Mouse (Mus musculus): ENCODE measurements around the gene Alpl.

Gene Alpl

DNA sequence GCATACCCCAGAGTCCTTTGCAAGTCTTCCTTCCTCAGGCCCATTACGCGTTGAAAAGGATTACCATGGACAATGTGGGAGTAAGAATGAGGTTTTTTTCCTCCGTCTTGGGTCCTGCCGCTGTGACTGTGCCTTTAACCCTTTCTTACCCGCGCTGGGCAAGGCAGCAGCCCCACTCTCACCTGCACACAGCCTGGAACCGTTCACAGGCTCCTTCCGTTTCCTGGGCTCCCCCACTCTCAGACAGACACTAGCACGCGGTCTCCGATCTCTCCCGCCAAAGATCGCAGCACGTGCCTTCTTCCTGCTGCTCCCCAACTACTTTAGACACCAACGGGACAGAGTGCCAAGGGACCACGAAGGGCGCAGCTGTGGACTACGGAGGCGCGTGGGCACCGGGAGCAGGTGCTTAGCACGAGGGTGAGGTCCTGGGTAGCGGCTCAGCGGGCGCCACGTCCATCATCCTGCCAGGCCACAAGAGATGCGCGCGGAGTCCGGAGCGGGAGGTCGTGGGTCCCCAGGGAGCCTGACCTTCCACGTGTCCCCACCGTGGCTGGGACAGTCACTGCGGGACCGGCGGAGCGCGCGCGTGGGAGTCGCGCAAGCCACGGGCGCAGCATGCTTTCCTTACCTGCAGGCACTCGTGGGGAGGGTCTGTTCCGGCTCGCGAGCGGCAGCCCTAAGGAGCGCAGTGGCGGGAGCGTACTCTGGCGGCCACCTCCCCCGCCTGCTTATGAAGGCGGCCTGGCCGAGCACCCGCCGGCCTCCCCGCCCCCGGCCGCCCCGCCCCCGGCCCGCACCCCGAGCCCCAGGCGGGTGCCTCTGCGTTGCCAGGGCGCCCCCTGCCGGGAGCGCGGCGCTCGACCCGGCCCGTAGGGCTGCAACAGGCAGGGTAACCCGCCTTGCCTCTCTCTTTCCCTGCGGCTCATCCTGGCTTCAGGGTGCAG lies at the start of gene Alpl:
Gene Alpl (minus strand): TSS at position 774 of the 947 bp plus-strand sequence.
- peak; percentile 68 to 89 for DNase-seq (ENCODE audit: low spot score in 2 of 2)

DNA sequence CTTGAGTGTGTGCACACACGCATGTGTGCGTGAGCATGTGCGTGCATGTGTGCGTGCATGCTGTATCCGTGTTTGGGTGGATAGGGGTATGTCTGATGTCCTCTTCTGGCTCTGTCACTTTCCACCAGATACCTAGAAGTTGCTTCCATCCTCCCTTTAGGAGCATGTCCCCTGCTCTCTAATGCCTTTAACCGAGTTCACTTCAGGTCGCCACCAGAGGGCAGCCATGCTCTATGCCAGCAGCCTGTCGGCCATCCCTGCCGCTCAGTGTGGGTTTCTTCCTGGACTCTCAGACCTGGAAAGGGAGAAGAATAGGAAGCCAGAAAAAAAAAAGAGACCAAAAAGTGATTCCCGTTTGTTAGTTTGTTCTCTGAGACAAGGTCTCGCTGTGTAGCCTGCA lies 48.5 kb upstream of the Alpl start:
- peak; percentile 47 to 81 for DNase-seq (ENCODE audit: low spot score in 2 of 2)

DNA sequence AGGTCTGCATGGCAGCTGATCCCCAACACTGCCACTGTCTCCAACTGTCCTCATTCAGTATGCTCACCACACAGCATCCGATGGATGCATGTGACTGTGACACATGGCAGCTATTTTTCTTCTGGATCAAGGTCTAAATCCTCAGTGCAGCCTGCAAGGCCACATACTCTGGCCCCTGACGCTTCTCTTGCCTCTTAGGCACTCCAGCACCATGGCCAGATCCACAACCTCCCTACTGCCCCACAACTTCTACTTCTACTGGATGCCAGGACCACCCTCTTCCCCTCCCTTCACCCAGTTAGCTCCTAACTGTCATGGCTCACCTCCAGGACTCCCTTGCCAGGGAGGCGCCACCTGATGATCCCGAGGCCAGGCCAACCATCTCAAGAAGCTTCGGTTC lies 43.3 kb upstream of the Alpl start:
- DNase-seq (ENCODE audit: low spot score in 2 of 2), result no peak

DNA sequence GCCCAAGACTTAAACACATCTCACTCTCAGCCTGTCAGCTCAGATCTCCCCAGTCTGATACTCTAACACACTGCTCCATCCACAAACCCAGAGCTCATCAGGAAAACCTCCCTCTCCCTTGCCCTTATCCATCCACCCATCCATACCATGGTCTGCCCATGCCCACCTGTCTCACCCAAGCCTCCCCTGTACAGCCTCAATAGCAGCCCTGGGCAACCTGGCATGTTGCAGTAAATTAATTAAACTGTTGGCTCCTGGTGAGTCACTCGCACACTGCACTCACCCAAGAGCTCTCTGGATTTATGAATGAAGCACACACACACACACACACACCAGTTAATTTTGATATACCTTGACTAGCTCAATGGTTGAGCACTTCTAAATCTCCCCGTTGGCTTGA lies 42.6 kb upstream of the Alpl start:
- DNase-seq (ENCODE audit: low spot score in 2 of 2), result no peak

DNA sequence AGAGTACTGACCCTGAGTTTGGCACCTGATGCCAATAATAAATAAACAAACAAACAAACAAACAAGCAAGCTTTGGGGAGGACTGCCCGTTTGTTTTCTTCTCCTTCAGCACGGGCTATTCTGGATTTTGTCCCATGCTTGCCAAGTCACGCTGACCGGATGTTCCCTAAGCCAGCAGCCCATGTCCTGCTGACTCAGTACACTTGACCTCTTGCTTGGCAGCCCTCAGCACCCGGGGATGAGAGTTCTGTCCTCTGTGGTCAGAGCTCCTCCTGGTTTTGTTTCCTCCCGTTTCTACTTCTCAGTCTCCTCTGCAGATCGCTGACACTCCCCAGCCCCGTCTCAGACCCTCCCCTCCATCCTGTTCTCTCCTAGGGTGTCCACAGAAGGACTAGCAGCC lies 41.6 kb upstream of the Alpl start:
- no peak for DNase-seq (ENCODE audit: low spot score in 2 of 2)

DNA sequence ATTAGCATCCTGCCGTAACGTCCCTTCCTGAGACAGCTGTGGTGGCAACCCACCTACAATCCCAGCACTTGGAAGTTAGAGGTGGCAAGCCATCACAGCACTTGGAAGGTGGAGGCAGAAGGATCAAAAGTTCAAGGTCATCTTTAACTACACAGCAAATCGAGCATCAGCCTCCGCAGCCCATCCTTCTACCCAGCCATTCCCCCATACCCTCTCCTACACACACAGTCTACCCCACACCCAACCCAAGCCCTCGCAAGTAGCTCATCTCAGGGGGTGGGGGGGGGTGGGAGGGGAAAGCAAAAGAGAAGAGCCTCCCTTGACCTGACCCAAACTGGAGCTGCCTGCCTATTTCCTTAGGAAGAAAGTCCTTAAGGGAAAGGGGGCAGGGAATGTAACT lies 40.6 kb upstream of the Alpl start:
- no peak for DNase-seq (ENCODE audit: low spot score in 2 of 2)

DNA sequence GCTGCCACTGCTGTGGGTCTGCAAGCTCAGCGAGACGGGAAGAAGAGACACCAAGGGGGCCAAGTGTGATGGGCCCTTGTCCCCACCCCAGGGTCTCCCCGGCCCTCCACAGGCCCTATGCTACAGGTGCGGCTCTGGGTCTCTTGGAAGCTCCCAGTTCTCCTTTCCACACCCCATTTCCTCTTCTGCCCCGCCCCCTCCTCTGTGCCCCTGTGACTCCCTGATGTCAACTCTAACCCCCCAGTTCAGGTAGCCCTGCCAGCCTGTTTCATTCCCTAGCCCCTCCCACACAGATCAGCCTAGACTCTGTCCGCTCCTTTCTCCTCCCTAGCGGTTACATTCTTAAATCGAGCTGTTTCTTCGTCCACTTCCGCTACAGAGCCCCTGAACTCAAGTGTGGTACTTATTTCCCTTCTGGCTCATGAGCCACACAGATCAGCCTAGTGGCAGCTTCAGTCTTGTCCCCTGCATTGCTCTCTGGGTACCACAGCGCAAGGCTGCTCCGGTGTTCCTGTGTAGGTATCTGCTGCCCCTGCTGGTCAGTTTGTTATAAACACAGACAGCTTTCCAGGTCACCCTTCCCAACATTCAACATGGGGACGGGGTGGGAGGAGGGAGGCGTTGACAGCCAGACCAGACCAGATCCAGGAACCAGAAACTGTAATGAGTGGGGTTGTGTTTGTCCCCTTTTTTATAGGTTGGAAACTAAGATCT lies 39.6 kb upstream of the Alpl start:
- DNase-seq (ENCODE audit: low spot score in 2 of 2), result peak; percentile 63 to 77

DNA sequence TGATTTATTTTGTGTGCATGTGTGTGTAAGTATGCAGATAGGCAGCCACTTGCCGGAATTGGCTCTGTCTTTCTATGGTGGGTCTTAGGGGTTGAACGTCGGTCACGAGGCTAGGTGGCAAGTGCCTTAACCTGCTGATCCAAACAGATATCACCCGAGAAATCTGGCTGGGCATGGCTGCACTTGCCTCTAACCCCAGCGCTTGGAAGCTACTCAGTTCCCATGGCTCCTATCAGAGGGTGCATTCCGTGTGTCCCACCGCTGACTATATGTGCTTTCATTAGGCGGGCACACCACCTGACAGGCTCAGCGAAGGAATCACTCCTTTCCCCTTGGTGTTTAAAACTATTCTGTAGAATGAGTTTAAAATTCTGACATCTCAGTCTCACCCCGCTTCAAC lies 35.4 kb upstream of the Alpl start:
- no peak for DNase-seq (ENCODE audit: low spot score in 2 of 2)

DNA sequence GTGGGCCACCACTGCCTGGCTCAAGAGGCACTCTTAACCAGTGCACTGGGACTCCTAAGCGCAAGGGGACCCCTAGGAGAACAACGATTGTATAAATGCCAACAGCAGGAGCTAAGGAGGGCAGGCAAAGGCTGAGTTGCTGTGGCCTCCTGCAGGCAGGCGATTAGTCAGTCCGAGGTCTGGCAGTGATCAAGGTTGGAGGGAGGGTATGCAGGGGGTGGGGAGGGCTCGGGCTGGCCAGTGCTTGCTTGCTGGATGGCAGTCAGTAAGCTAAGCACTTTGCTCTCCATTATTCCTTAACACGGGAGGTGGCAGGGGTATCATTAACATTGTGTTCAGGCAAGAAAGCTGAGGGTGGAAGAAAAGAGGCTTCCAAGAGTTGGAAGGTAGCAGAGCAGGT lies 34.2 kb upstream of the Alpl start:
- no peak for DNase-seq (ENCODE audit: low spot score in 2 of 2)

DNA sequence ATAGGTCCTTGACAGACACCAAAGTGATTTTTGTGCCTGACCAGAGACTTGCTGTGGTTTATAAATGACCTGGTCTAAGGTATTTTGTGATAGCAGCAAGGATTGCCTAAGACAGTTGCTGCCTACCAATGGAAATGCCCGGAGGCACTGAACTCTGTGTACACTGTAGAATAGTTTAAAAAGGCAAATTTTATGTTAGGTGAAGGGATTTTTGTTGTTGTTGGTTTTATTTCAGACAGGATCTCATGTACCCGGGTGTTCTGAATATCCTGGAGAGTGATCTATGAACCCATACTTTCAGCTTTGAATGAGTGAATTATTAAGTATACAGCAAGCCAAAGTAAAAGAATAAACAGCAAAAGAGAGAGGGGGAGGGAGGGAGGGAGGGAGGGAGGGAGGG lies 28.7 kb upstream of the Alpl start:
- DNase-seq (ENCODE audit: low spot score in 2 of 2), result no peak

DNA sequence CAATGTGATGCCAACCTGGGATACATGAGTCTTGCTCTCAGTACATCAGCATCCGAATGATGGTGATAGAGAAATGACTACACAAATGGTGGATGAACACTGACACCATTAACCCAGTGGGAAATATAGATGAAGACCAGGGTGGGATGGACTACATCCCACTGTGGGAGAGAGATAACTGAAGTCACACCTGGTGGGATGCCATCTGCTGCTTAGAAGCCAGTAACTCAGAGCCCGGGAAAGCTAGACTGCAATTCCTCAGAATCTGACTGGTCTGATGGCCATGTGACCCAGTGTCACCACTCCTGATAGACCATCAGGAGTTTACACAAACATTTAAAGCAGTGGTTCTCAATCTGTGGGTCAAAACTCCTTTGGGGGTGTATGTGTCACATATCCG lies 27.4 kb upstream of the Alpl start:
- DNase-seq (ENCODE audit: low spot score in 2 of 2), result no peak

DNA sequence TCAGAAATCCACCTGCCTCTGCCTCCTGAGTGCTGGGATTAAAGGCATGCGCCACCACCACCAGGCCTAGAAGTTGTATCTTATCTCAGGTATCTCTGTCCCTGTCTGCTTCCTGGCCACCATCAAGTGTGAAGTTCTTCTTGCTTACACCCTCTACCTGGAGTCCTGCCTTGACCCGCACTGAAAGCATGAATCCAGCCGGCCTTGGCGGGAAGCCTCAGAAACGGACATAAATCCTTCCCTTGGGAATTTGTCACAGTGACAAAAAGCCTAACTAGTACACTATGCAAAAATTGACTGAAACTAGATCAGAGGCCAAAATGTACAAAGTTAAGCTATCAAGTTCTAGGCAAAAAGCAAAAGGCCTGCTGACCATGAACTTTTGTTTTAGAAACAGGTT lies 26.4 kb upstream of the Alpl start:
- no peak for DNase-seq (ENCODE audit: low spot score in 2 of 2)

DNA sequence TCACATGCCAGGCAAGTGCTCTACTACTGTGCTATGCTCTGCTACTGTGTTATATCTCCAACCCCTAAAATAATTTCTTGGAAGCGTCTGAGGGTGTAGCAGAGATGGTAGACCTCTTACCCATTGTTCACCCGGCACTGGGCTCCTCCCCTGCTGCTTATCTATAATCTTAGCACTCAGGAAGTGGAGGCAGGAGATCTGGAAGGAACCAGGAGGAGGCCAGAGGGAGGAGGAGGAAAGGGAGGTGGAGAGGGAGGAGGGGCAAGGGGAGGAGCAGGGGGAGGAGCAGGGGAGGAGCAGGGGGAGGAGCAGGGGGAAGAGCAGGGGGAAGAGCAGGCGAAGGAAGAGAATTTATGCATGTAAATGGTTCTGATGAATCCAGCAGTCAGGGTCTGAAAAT lies 24.5 kb upstream of the Alpl start:
- DNase-seq (ENCODE audit: low spot score in 2 of 2), result no peak

DNA sequence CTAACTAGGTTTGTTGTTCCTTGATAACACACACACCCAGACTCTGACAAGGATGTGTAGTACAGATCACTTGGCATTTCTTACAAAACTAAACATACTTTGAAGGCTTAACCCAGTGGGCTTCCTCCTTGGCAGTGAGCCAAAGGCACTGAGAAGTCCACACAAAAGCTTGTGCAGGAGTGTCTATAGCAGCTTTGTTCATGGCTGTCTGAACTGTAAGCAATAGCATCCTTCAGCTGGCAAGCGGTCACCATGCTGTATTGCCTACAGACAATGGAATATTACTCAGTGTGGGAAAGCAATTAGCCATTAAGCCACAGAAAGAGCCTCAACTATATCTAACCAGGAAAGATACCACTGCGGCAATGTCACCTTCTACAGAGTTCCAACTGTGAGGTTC lies 23.3 kb upstream of the Alpl start:
- DNase-seq (ENCODE audit: low spot score in 2 of 2), result no peak

DNA sequence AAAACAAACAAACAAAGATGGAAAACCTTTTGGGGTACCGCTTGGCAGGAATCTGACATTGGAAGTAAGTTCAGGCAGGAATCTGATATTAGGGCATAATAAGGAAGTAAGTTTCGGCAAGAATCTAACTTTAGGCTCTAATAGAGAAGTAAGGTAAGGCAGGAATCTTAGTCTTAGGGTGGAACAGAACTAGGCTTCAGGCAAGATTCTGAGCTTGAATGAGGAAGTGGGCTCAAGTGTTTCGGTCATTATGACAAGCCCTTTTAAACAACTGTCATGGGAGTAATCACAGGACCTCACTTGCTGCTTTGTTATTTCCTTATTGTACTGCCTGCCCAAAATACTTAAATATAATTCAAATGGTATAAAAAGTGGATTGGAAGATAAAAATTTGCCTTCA lies 22.2 kb upstream of the Alpl start:
- DNase-seq (ENCODE audit: low spot score in 2 of 2), result no peak

DNA sequence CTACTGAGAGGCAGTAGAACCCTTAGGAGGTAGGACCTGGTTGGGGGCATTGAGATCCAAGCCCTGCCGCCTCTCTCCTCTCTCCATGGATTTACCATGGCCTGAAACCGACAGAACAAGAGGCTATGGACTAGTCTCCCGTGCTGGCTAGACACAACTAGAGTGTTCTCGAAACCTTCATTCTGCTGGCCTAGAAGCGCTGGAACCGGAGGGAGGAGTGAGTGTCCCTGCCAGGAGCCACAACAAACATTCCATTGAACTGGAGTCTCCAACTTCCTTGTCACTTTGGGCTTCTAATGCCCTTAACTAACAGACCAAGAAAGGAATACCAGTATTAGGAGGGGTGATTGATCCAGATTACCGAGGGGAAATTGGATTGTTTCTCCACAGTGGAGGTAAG lies 20.0 kb upstream of the Alpl start:
- DNase-seq (ENCODE audit: low spot score in 2 of 2), result no peak

DNA sequence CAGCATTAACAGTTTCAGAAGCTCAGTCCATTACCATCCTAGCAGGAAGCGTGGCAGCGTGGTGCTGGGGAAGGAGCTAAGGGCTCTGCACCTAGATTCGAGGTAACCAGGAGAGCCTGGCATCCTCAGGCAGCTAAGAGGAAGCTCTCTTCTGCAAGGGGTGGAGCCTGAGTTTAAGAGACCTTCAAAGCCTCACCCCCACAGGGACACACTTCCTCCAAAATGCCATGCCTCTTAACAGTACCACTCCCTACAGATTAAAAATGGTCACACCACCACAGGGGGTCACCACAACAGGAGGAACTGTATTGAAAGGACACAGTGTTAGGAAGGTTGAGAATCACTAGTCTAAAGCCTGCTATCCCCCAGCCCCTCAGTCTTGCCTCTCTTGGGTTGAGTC lies 19.3 kb upstream of the Alpl start:
- no peak for DNase-seq (ENCODE audit: low spot score in 2 of 2)

DNA sequence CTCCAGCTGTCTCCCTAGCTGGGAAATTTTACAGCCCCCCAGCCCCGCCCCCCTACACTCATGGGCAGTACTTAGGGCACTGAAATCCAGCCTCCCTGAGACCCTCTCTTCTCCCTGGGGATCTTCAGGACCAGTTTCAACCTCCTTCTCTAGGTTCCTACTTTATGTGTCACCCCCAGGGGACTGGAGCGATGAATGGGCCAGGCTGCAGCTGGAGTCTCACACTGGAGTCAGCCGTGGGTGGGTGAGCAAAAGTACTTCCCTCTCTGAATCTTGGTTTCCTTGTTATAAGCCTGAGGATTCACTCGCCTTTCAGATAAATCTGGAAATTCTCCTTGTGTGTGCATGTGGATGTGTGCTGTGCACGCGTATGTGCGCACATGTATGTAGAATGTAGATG lies 18.0 kb upstream of the Alpl start:
- no peak for DNase-seq (ENCODE audit: low spot score in 2 of 2)

DNA sequence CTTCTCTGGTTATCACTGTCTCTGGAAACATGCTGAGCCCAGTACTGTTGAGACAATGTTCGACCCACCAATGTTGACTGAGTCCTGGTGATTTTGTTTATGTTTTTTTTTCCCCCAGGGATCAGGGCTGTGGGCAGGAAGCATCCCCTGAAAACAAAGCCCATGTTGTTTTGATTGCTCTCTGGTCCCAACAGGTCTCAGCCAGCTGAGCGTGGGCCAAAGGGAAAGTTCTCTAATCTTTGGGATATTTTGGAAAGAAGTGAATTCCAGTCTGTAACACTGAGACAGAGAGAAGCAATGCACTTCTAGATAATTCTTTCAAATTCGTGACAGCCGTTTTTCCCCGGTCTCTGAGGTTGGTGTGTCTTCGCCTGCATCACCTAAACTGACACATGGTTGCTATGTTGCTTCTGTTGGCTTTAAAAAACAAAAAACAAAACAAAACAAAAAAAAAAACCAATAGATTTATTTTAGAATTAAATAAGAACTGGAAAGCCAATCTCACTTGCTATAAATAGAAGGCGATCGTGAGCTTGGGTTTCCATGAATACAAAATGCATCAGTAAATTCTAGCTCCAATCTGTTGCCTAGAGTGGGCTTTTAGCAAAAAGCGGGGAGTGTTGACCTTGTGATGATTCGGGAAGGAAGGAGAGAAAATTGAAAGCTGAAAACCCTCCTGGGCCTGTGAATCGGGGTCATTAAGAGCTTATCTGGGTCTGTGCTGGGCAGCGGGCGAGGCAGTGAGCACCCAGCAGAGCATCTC lies 16.9 kb upstream of the Alpl start:
- no peak for DNase-seq (ENCODE audit: low spot score in 2 of 2)

DNA sequence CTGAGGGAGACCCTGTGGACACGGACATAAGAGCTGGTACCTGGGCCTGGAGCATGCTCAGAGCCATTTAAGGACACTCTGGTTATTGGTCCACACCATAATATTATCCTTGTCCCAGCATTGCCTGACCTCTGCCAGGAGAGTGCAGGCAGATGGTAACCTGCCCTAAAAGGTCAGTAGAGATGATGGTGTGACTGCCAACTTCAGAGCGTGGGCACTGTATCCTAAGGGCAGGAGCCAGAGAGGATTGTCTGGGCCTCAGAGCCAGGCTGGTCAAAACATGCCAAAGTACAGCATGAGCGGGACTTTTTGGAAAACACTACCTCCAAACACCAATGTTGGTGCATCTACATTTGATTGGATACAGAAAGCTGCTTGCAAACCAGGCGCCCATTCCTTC lies 13.8 kb upstream of the Alpl start:
- DNase-seq (ENCODE audit: low spot score in 2 of 2), result no peak

DNA sequence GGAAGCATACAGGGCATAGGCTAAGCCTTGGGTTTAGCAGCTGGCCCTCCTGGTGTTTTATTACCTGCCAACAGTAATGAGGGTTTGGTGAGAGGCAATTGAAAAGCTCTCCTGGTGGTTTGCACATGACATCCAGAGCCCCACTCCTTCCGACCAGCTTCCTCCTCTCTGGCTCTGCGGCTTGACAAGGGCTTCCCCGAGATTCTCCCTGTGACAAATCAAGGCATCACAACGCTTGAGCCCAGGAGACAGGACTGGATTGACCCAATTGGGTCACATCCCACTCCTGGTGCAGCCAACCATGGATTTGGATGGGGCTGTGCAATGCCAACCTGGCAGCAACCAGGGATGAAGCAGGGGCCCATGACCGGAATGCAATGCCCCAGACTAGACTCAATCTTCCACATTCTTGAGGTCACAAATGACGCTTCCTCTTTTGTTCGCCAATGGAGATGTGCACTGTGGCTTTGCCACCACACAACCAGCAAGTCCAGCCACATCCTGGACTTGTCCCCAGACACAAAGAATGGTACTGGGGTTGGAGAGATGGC lies 11.2 kb upstream of the Alpl start:
- no peak for DNase-seq (ENCODE audit: low spot score in 2 of 2)

DNA sequence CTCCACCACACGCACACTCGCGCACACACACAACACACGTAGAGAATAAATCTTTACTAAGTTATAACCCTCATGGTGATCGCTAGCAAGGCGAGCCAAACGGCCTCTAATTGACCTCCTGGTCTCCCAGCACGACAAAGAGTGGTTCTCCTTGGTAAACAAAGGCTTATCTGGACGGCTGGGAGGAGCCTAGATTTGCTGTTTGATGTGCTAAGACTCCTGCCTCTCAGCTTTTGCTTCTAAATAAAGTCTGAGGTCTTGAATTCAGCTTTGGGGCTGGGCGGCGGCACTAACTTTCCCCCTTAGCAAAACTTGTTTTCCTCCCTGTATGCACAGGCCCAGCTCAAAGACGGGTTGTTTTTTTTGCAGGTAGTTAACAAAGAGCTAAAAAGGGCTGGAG lies 5.0 kb upstream of the Alpl start:
- DNase-seq (ENCODE audit: low spot score in 2 of 2), result no peak
